Mouse (Mus musculus) C2C12 (cell line): Measurements from ENCODE around the gene Atxn1.

Experiments
- CTCF ChIP-seq: IDR thresholded peaks from one replicate; pipeline ENCODE4 v1.5.1; 2011; ENCODE audit not compliant: control insufficient read depth, insufficient read depth, insufficient read length
- MAX ChIP-seq: IDR thresholded peaks from one replicate; pipeline ENCODE4 v1.6.1; 2011; ENCODE audit warnings: mild to moderate bottlenecking, control low read depth
- MYOD1 ChIP-seq: IDR thresholded peaks from one replicate; pipeline ENCODE4 v1.6.1; 2011; ENCODE audit warnings: low read depth; ENCODE audit not compliant: control insufficient read depth, insufficient read length
- USF1 ChIP-seq: IDR thresholded peaks from one replicate; pipeline ENCODE4 v1.6.1; 2011; ENCODE audit warnings: low read depth, mild to moderate bottlenecking, control low read depth, moderate library complexity

GRCm38 (mm10) chr13:45630518-45631290, 334.1 kb downstream of the Atxn1 start:
- TF ChIP-seq MAX: no peak
- TF ChIP-seq USF1: no peak
- no peak for TF ChIP-seq CTCF
- TF ChIP-seq MYOD1: no peak
